Mouse (Mus musculus) neural tube, embryonic 14.5 days (tissue): ENCODE measurements around the gene Gmps. TPM values are rescaled to one million over a fixed set of nuclear protein-coding genes. Genes with fewer than 3 reads are reported as not detected.

Experiments used
- ATAC-seq: fragments of 200-750 bp; cut with Nextera tagmentation; 2 replicates; pipeline ENCODE4 v1.8.0; 2017; ENCODE audit warnings: low read depth, mild to moderate bottlenecking, moderate TSS enrichment, moderate library complexity
- H3K27ac ChIP-seq: fragments of 300-500 bp; sonication (generic); 2 replicates; pipeline ENCODE4 v1.5.1; 2014; ENCODE audit warnings: low read depth, mild to moderate bottlenecking, control low read depth, low read length, moderate library complexity, mixed read lengths
- H3K27me3 ChIP-seq: fragments of 300-500 bp; sonication (generic); 2 replicates; pipeline ENCODE4 v1.6.1; 2014; ENCODE audit warnings: low read length; ENCODE audit not compliant: control insufficient read depth, insufficient read depth
- H3K36me3 ChIP-seq: fragments of 300-500 bp; sonication (generic); 2 replicates; pipeline ENCODE4 v1.6.1; 2014; ENCODE audit warnings: low read length, mixed read lengths; ENCODE audit not compliant: control insufficient read depth, insufficient read depth
- H3K4me1 ChIP-seq: fragments of 300-500 bp; sonication (generic); 2 replicates; pipeline ENCODE4 v1.6.1; 2014; ENCODE audit warnings: low read length; ENCODE audit not compliant: control insufficient read depth, insufficient read depth
- H3K4me2 ChIP-seq: fragments of 300-500 bp; sonication (generic); 2 replicates; pipeline ENCODE4 v1.6.1; 2014; ENCODE audit warnings: mild to moderate bottlenecking, low read depth, low read length, control low read depth
- H3K4me3 ChIP-seq: fragments of 300-500 bp; sonication (generic); 2 replicates; pipeline ENCODE4 v1.5.1; 2014; ENCODE audit warnings: low read depth, low read length, control low read depth, mixed read lengths
- H3K9ac ChIP-seq: fragments of 300-500 bp; sonication (generic); replicated peaks from 2 replicates; pipeline ENCODE4 v1.6.1; 2014; ENCODE audit warnings: low read depth, mild to moderate bottlenecking, control low read depth, low read length, mixed read lengths
- H3K9me3 ChIP-seq: fragments of 300-500 bp; sonication (generic); 2 replicates; pipeline ENCODE4 v1.6.1; 2016; ENCODE audit warnings: low read length; ENCODE audit not compliant: control insufficient read depth
- WGBS: fragments of 180-500 bp; shearing (Covaris S2); extraction: QIAGEN DNeasy Blood & Tissue Kit; methylation state at CpG from one replicate; pipeline ENCODE4 v1.1.7; 2014; 5-methylcytosine and 5-hydroxymethylcytosine counted together
- polyA plus RNA-seq: library from polyadenylated mRNA; unstranded; fragments of >200 nt; fragmentation: Nextera tagmentation; extraction: Ambion mirVana; gene quantifications from 2 replicates; pipeline ENCODE4 v1.2.1, GENCODE M21; 2014

Gene Gmps
- polyA plus RNA-seq, 1 experiment from 2014 or later, result 54.6 TPM

- peaks cover 20% of the 10 kb centered on the region for H3K4me1 ChIP-seq
- no peak; the same call in 1 of the 2 replicates for ATAC-seq
- H3K36me3 ChIP-seq, result no peaks in the 10 kb centered on the region
- H3K27ac ChIP-seq, result peak overlapping the region; percentile 88; the same call in 1 of the 2 replicates
- 81% methylated on average over 6 of the region's 6 CpGs for WGBS
- H3K9me3 ChIP-seq, result no peaks in the 10 kb centered on the region
- peak overlapping the region; percentile 72 for H3K4me2 ChIP-seq
- H3K27me3 ChIP-seq, result no peaks in the 10 kb centered on the region
- H3K9ac ChIP-seq, result no peak overlapping the region
- peak overlapping the region; percentile 84 for H3K4me3 ChIP-seq
These were observed 11.0 kb upstream of the Gmps start for GRCm38 (mm10) chr3:63964922-63965249.

DNA sequence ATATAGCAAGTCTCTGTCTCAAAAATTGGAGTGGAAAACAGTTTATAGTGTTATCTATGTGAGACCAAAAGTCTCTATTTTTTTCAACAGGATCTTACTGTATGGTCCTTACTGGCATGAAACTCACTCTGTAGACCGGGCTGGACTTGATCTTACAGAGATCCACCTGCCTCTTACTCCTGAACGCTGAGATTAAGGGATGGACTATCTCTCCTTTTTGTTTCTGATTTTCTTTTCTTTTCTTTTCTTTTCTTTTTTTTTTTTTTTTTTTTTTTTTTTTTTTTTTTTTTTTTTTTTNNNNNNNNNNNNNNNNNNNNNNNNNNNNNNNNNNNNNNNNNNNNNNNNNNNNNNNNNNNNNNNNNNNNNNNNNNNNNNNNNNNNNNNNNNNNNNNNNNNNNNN is 10.0 kb upstream of the Gmps start:
- H3K4me1 ChIP-seq, result peaks cover 20% of the 10 kb centered on the region
- H3K27ac ChIP-seq, result no peak overlapping the region
- H3K27me3 ChIP-seq, result no peaks in the 10 kb centered on the region
- 65% methylated on average over 2 of the region's 2 CpGs for WGBS
- no peak for ATAC-seq
- H3K9ac ChIP-seq, result no peak overlapping the region
- no peak overlapping the region for H3K4me2 ChIP-seq
- no peaks in the 10 kb centered on the region for H3K9me3 ChIP-seq
- no peaks in the 10 kb centered on the region for H3K36me3 ChIP-seq
- no peak overlapping the region for H3K4me3 ChIP-seq

GRCm38 (mm10) chr3:63977895-63978294 is 2.0 kb downstream of the Gmps start:
- Histone ChIP-seq H3K27ac (no peak overlapping the region), H3K36me3 (peaks cover 4% of the 10 kb centered on the region; the same call in 1 of the 2 replicates), H3K4me1 (peaks cover 10% of the 10 kb centered on the region; the same call in 1 of the 2 replicates), H3K9ac (no peak overlapping the region), H3K9me3 (no peaks in the 10 kb centered on the region), H3K27me3 (no peaks in the 10 kb centered on the region), H3K4me3 (no peak overlapping the region), H3K4me2 (0 out of 2 replicates have a peak overlapping the region, but pooled peaks have one; percentile 88)
- no peak for ATAC-seq
- WGBS, result 49% methylated on average over 4 of the region's 4 CpGs

DNA sequence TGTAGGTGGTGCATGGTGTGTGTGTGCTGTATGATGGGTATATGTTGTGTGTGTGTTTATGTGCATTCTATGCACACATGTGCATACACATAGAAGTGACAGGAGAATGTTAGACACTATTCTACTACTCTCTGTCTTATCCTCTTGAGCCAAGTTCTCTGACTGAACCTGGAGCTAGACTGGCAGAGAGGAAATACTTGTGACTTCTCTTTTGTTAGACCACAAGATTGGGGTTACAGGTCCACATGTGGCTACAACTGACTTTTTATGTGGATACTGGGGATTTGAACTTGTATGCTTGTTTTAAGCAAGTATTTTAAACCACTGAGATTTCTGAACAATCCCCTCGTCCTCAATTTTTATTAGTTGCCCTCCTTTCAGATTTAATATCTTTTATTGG is 10.8 kb downstream of the Gmps start:
- Histone ChIP-seq H3K9me3 (no peaks in the 10 kb centered on the region), H3K36me3 (peaks cover 16% of the 10 kb centered on the region; the same call in 1 of the 2 replicates), H3K4me1 (no peaks in the 10 kb centered on the region), H3K27ac (no peak overlapping the region), H3K27me3 (no peaks in the 10 kb centered on the region), H3K9ac (no peak overlapping the region), H3K4me3 (no peak overlapping the region), H3K4me2 (no peak overlapping the region)
- WGBS, result 82% methylated on average over 1 of the region's 1 CpGs
- ATAC-seq, result no peak

- no peaks in the 10 kb centered on the region for H3K4me1 ChIP-seq
- WGBS, result 95% methylated on average over 3 of the region's 3 CpGs
- H3K27me3 ChIP-seq, result no peaks in the 10 kb centered on the region
- H3K27ac ChIP-seq, result no peak overlapping the region
- no peak for ATAC-seq
- no peaks in the 10 kb centered on the region for H3K9me3 ChIP-seq
- no peak overlapping the region for H3K4me2 ChIP-seq
- H3K4me3 ChIP-seq, result no peak overlapping the region
- H3K9ac ChIP-seq, result no peak overlapping the region
- H3K36me3 ChIP-seq, result peaks cover 21% of the 10 kb centered on the region; the same call in 1 of the 2 replicates
These were observed 13.0 kb downstream of the Gmps start for GRCm38 (mm10) chr3:63988722-63989440.

- Histone ChIP-seq H3K27ac (no peak overlapping the region), H3K9ac (no peak overlapping the region), H3K4me1 (no peaks in the 10 kb centered on the region), H3K27me3 (no peaks in the 10 kb centered on the region), H3K36me3 (no peaks in the 10 kb centered on the region), H3K9me3 (no peaks in the 10 kb centered on the region), H3K4me2 (no peak overlapping the region), H3K4me3 (no peak overlapping the region)
- no peak for ATAC-seq
- WGBS, result 89% methylated on average over 3 of the region's 3 CpGs
These were observed 45.5 kb downstream of the Gmps start for GRCm38 (mm10) chr3:64021436-64021835.

DNA sequence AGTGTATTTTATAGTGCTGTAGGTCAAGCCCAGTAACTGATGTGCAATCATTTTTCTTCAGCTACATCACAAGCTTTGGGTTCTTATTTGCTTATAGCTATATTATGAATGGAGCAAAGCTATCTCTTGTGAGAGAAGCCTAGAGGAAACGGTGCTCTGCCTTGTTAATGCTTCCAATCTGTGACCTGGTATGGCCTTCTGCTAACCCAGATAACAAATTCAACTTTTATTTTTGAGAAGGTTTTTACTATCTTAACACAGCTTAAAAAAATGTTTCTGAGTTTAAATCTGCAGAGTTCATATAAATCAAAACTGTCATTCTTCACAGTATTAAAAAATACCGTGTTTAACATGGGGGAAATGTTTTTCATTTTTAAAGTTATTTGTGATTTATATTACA is 46.0 kb downstream of the Gmps start:
- no peak overlapping the region for H3K9ac ChIP-seq
- WGBS, result 91% methylated on average over 2 of the region's 2 CpGs
- no peak overlapping the region for H3K4me2 ChIP-seq
- H3K27me3 ChIP-seq, result no peaks in the 10 kb centered on the region
- no peaks in the 10 kb centered on the region for H3K9me3 ChIP-seq
- H3K36me3 ChIP-seq, result no peaks in the 10 kb centered on the region
- H3K4me3 ChIP-seq, result no peak overlapping the region
- H3K27ac ChIP-seq, result no peak overlapping the region
- no peaks in the 10 kb centered on the region for H3K4me1 ChIP-seq
- no peak for ATAC-seq

GRCm38 (mm10) chr3:64029846-64030245 is 53.9 kb downstream of the Gmps start:
- no peak overlapping the region for H3K27ac ChIP-seq
- no peaks in the 10 kb centered on the region for H3K27me3 ChIP-seq
- H3K36me3 ChIP-seq, result no peaks in the 10 kb centered on the region
- H3K4me3 ChIP-seq, result no peak overlapping the region
- no peak for ATAC-seq
- H3K4me1 ChIP-seq, result no peaks in the 10 kb centered on the region
- 97% methylated on average over 4 of the region's 4 CpGs for WGBS
- H3K4me2 ChIP-seq, result no peak overlapping the region
- H3K9ac ChIP-seq, result no peak overlapping the region
- no peaks in the 10 kb centered on the region for H3K9me3 ChIP-seq

GRCm38 (mm10) chr3:64038136-64038841 is 62.4 kb downstream of the Gmps start:
- no peaks in the 10 kb centered on the region for H3K27me3 ChIP-seq
- no peak overlapping the region for H3K27ac ChIP-seq
- no peak overlapping the region for H3K4me3 ChIP-seq
- no peak for ATAC-seq
- no peak overlapping the region for H3K9ac ChIP-seq
- no peaks in the 10 kb centered on the region for H3K9me3 ChIP-seq
- no peaks in the 10 kb centered on the region for H3K4me1 ChIP-seq
- 83% methylated on average over 7 of the region's 7 CpGs for WGBS
- H3K4me2 ChIP-seq, result no peak overlapping the region
- no peaks in the 10 kb centered on the region for H3K36me3 ChIP-seq
